Mouse (Mus musculus) monocyte, adult 2 months (primary cell): ENCODE measurements at regions not wholly inside any gene's neighbourhood (a gene's known extent, or its start where the extent isn't known, plus 50 kb on each side); places are given as distances from the start of the nearest gene placed in this dataset.

ENCODE experiments used
- DNase-seq, 2 experiments: peaks; one replicate each; pipeline ENCODE4 v3.0.0; 2022; ENCODE audit warnings: low spot score in 2 of 2, low read depth in 1 of 2

DNA sequence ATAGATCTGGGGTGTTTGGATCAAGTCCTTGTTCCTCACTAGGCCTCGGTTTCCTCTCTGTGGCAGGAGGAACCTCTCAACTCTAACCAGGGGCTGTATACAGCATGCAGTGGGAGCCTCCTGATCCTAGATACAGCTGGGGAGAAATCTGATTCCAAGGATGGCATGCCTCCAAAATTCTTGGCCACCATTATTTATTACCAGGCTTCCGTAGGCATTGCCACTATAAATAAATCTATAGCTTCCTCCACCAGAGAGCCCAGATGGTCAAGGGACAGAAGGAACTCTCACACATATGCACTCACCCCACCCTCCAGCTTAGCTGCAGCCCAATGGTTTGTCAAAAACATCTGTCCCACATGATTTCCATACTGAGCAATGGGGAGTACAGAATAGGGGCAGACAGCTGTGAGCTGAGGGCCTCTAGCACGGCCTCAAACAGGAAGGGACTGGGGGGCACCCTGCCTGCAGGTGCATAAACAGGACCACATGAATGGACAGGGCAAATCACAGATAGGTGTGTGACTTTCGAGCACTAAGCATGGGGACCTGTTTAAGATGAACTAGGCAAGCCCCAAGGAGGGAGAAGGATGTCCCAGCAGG, 100.8 kb upstream of the Mgme1 start:
- no peak for DNase-seq

DNA sequence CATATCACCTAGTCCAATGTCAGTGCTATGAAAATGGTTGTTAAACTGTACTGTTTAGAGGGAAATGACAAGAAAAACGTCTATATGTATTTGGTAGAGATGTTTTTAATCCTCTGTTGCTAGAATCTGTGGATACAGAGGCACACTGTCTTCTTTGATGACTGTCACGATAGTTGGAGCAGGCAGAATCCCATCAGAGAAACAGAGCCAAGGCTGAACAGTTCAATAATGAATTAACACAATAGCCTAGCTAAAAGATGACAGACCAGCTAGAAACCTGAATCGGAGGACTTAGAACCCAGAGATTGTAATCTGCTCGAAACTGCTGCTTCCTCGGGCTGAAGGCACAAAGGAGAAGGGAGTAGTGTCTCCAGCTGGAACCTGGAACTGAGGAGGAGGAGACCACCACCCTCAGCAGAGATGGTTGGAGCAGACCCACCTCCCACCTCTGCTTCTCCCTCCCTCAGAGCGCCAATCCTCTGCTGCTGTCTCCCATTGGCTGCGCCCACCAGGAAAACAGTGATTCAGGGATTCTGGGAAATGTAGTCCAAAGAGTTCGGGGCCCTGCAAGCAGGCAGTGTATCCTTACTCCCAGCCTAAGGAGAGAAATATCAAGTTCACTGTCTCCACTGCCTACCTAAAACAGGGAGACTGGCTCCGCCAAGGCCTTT, 98.2 kb upstream of the Mgme1 start:
- no peak for DNase-seq

DNA sequence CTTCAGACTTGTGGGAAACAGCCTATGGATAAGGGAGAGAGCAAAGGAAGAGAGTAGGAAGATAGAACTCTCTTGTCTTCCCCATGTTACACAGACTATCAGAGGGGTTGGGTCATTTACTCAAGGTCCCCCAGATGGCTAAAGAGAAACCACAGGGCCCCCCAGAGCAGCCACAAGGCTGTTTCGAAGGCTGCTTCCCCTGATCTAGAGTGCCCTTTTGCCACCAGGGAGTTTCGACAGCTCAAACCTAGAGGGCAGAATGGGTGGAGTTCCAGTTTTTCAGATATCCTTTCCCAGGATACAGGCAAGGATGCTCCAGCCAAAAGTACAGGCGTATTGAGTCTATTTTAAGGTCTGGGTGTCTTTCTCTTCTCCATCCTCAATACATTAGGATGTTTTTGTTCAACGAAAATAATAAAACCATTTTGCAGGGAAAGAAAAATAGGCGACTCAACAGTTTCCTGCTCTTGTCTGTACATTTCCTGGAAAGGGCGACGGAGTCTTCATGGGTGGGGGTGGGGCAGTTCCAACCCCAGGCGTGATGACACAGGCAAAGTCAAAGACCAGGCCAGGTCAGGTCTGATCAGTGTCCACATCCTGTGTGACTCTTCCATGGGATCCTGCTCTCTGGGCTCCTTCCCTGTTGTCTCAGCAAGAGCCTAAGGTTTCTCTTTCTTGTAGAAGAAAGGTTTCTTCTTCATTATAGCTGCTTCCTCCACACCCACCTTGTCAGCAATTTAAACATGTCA, 96.9 kb upstream of the Mgme1 start:
- DNase-seq = no peak

DNA sequence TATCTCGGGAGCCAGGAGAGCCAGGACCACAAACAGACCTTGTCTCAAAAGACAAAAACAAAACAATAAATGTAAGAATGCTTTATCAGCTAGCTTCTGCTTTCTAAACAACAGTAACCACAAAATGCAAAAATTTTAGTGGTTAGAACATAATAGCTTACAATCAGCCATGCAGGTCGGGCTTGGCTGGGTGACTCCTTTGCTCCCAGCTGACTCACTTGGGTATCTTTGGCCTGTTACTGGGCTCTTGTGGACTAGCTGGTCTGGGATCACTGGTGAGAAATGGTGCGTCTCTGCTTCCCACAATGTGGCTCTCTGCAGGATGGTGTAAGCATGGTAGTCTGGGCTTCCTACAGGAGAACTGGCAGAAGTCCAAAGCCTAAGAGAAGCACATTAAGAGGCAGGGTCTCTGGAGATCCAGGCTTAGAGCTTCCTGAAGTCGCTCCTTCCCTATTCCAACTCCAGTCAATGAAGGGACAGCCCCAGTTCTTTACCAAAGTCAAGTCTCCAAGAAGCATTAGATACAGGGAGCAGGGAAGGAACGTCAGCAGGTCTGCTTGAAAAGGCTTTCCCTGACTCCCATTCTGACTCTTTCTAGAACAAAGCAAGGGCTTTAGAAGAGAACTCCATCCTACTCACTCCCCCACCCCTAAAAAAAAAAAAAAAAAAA, 96.0 kb upstream of the Mgme1 start:
- no peak for DNase-seq

DNA sequence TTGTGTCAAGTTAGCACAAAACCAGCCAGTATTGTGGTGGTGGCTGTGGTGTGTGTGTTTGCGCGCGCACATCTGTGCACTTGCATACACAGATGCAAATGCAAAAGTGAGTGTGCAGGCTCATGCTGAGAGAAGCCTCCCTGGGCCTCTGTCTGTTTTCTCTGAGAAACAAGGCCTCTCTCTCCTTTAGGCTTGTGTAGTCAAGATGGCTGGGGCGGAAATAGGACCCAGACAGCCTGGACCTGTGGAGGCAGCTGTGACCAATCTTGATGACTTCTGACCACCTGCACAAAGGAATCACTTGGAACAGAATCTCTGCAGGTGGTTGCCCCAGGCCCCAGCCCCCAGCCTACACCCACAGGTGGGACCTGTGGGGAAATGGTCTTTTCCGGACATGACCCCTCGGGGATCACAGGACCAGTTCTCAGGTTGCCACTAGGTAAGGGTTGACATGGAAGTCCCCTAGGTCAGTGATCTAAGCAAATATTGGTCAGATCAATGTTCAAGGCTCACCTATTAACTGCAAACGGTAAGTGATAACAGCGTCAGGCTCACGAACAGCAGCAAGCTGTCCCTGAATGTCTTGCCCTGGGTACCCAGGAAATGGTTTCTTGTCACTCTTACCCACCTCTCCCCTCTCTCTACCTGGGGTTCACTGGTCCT, 93.8 kb upstream of the Mgme1 start:
- no peak for DNase-seq

DNA sequence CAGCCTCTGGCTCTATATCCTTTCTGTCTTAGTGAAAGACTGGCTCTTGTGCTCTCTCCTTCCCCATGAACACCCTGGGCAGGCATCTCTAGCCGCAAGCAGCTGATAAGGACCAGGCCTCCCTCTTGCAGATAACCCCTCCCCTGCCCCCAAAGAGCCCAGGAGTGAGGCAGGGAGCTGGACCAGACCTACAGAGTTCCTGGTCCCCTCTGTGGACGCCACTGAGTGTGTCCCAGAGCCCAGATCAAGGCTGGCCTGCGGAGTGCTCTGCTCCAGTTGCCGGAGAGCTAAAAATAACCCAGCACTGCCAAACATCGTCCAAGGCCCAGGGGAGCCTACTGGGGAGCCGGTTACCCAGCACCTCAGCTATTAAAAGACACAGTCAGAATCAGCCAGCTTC, 93.2 kb upstream of the Mgme1 start:
- no peak for DNase-seq

DNA sequence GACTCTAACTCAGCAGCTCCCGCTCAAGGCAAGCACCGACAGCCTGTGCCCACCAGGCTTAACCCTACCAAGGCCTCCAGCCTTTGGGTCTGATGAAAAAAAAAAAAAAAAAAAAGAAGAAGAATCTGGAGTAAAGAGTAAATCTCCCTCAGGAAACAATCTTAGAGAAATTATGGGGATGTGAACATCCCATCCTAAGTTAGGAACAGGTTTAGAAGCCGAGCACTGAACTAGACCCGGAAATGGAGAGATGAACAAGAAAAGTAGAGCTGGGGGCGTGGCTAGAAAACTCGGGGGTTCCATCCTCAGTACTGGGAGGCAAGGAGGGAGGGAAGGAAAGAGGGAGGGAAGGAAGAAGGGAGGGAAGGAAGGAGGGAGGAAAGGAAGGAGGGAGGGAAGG, 92.5 kb upstream of the Mgme1 start:
- no peak for DNase-seq

DNA sequence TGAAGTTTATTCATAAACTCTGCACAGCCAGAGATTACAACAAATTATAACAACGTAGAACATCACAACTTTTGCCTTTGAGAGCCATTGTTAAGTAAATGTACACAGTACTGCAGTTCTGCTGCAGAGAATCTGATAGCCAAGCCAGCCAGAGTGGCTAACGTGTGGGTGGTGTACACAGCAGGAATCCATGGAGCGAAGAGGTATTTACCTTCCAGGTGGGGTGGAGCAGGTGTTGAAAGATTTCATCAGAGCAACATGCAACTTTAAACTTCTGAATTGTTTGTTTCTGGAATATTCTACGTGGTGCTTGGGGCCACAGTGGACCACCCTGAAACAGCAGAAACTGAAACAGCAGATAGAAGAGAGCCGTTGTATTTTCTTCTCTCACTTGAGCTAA, 88.4 kb upstream of the Mgme1 start:
- no peak for DNase-seq

DNA sequence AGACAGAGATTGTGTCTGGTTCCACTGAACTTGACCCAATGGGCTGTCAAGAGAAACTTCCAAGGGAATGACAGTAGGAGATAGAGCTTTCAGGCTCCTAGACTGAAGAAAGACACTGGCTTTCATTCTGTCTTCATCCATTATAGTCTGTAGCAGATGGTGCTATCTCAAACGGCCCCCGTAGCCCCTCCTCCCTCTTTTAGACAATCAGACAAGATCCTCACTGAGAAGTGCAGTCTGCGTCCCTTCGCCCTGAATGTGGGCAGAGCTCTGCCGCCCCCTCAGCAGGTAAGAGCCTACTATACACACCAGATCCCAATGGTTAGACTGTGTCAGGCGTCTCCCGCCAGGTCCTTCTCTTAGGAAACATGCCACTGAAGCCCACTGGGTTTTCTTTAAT, 87.9 kb upstream of the Mgme1 start:
- no peak for DNase-seq

DNA sequence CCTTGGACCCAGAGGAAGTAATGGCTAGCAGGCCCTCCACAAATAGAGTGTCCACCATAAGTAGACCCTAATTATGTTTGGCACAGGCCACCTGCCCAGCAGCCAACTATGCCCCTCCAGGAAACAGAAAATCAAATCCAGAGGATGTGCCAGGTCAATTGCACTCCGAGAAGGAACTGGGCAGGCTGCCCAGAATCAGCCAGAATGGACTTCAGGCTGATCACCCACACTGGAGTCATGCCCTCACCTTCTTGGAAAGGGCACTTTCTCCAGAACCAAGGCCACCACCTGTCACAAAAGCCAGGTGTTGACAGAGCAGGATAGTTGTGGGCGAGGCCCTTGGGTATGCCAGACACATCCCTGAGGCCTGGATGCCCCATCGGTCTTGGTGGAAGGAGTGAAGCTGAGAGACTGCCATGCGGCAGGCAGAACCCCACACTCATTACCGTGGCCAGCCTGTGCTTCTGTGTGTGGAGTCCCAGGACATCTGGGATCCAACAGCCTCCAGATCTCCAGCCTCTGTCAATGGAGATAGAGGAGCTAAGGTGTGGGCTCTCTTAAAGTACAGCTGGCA, 87.0 kb upstream of the Mgme1 start:
- no peak for DNase-seq

DNA sequence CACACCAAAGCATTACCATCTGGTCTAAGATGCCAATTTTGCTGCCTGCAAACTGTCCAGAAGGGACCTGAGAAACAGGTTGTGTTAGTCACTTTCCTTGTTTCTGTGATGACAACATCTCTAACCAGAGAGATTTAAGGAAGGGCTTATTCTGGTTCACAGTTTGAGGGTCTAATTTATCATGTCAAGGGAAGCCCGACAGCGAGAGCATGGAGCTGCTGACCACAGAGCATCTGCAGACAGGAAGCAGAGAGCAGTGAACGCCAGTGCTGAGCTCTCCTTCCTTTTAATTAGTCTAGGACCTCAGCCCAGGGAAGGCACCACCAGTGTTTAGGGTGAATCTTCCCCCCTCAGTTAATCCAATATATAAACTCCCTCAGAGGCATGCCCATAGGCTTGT, 85.3 kb upstream of the Mgme1 start:
- DNase-seq = no peak

DNA sequence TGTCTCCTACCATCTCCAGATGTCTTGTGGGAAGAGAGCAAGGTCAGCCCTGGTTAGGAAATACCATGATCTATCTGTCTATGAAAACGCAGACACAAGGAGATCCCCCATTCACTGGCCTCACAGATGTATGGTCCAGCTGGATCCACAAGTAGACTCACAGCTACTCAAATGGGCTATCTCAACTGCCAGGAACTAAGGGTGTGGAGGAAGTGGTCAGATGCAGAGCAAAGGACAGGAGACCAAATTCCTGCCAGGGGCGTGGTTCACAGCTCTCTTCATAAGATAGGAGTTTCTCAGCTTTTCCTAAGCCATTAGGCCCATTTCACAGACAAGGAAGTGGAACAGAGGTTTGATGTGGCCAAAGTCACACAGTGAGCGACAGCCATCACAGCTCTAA, 84.0 kb upstream of the Mgme1 start:
- no peak for DNase-seq

DNA sequence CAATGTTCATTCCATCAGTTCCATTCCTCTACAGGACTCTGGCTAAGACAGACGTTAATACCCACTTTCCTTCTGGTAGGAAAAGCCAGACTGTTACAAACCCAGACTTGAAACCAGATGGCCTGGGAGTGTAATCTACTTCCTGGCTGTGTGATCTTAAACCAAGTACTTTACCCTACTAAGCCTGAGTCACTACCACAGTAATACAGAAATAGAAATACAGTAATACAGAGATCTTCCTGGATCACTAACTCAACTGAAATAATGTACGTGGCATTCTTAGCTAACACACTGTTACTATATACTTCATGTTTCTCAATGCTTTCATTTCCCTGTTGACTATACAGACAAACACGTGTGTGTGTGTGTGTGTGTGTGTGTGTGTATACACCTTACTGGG, 82.4 kb upstream of the Mgme1 start:
- DNase-seq = no peak

DNA sequence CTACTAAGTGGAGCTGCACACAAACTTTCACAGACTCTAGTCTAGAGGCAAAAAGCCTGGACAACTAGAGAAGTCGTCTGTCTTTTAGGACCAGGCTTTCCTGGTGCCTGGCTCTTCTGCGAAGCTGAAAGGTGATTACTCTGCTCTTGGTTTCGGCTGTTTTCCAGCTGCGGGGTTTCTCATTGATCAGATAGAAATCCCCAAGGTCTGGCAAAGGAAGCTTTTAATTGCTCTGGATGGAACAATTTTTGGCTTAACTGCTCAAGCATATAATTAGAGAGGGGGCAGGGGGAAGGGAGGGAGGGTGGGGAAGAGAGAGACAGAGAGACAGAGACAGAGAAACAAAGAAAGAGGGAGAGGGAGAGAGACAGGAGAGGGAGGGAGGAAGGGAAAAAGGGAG, 82.0 kb upstream of the Mgme1 start:
- DNase-seq = no peak

DNA sequence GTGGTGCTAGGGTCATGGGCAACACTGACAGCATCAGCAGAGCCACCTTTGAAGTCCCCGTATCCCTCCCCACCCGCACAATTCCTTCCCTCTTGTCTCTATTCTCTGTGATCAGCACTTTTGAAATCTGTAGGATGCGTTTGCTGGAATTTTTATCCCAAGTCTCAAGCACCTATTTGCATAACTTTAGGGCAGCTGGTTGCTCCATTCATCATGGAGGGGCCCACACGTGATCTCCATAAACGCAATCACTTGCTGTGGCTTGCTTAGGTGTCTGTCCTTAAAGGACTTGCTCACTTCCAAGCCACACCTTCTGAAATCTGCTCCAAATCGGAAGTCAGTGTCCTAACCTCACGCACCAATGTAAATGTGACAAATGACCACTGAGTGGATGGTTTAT, 80.7 kb upstream of the Mgme1 start:
- DNase-seq = no peak

DNA sequence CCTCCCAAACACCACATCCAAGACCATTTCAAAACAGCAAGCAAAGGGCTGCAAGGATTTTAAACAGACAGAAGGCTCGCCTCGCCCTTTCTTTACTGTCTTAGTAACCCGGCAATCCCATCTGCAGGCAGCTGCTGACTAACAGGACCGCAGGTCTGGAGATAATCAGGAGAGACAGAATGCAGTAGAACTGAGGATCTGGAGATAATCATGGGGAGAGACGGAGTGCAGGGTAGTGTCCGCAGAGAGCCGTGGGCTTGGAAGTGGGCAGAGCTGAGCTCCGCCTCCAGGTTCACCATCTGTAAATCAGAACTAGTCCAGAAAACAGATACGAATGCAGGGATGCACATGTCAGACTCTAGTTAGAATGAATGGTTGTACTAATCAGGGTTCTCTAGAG, 79.4 kb upstream of the Mgme1 start:
- no peak for DNase-seq

DNA sequence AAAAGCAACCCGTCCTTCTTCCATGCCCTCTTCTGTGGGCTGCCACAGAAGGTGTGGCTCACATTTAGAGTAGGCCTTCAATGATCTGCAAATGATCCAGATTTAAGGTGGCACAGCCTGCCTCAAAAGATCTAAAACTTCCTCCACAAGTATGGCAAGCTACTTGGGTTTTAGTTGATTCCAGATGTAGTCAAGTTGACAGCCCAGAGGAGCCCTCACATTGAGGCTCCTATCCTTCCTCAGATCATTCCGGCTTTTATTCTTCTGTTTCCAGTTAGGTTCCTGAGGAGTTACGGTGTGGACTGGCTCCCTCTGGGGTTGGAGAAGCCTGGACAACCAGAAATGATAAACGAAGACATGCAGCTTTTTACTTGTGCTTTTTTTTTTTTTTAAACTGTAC, 78.8 kb upstream of the Mgme1 start:
- DNase-seq = no peak

DNA sequence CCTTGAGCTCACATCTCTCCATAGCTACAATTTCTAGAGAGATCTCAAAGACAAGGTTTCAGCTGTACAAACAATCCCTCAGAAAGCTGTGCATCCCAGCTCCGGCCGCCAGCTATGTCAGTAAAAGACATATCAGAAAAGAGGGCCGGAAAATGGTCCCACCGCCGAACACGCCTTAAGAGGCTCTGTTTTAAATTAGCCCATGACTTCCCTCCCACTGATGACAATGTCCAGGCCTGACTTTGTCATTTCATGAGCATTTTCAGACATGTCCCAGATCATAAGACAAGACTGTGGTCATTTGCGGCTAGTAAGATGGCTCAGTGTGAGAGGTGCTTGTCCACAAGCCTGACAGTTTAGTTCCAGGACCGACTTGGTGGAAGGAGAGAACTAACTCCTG, 78.0 kb upstream of the Mgme1 start:
- no peak for DNase-seq

DNA sequence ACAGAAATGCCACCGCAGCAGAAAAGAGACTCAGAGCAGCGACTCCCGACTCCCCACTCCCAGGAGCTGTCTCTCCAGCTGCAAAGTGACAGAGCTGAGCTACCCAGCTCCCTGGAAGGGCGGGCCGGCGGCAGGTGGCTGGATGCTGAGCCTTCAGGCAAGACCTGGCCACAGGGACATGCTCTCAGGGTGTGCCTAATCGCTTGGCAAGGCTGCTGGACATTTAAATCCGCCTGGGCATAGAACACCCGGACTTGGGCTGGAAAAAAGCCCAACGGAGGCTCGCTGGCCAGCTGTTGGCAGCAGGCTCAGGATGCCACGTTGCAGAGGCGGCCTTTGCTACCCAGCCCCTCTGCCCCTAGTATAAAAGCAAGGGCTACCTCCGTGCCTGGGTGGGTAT, 74.6 kb upstream of the Mgme1 start:
- no peak for DNase-seq

DNA sequence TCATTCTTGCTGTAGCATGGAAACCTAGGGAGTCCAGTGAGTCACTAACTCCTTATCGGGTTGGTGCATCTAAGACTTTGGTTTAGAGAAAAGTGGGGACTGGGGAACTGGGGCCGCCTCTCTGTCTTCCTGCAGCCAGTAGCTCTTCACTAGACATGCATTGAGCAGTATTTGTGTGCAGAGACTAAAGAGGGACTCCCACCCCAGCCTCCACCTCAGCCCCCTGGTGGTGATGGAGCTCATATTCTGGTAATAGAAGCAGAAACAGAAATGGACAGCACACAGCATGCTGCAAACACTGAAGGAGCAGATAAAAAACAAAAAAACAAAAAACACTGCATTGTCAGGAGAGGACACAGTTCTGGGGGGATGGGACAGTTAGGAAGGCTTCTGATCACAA, 73.3 kb upstream of the Mgme1 start:
- DNase-seq = no peak

DNA sequence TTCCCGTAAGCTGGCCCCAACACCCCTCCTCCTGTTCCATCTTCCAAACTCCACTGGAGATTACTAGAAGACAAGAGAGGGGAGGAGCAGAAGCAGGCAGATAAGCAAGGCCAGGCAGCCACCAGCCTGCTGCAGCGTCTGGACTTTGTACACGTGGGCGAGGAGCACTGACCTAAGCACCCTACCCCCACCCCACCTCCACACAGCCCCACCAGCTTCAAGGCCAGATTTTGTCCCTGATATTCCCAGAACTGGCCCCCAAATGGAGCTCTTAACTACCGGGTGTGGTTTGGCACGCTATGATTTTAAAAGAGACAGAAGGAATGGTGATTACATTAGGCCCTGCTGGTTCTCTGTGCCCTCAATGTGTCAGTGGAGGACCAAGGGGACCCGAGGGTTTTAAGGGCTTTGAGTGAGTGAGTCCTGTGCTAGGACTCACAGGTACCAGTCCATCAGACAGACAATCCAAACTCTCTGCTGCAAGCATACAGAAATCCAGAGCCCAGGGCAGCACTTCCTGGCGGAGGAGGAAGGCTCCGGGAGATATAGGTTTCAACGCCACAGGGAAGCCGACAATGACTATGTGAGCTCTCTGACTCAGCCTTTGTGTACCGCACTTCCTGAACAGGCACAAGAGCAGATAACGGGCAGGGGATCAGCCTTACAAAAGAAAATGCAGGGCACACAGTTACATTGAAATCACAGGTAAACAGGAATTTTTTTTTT, 72.0 kb upstream of the Mgme1 start:
- no peak for DNase-seq
